Mouse (Mus musculus) kidney, embryonic 14.5 days (tissue): ENCODE data around the gene Thbd. TPM values are rescaled to one million over a fixed set of nuclear protein-coding genes. Genes with fewer than 3 reads are reported as not detected.

Source experiments
- ATAC-seq: fragments of 200-750 bp; cut with Nextera tagmentation; 2 replicates; pipeline ENCODE4 v1.8.0; 2017; ENCODE audit warnings: moderate number of reproducible peaks, mild to moderate bottlenecking, moderate TSS enrichment, moderate library complexity; ENCODE audit not compliant: low FRiP score, low TSS enrichment
- H3K27ac ChIP-seq: fragments of 300-500 bp; sonication (generic); 2 replicates; pipeline ENCODE4 v1.5.1; 2014; ENCODE audit warnings: low read depth, mild to moderate bottlenecking, low read length, moderate library complexity, mixed read lengths
- H3K27me3 ChIP-seq: fragments of 300-500 bp; sonication (generic); 2 replicates; pipeline ENCODE4 v1.6.1; 2014; ENCODE audit warnings: mild to moderate bottlenecking, low read length; ENCODE audit not compliant: control insufficient read depth, insufficient read depth
- H3K36me3 ChIP-seq: fragments of 300-500 bp; sonication (generic); 2 replicates; pipeline ENCODE4 v1.6.1; 2014; ENCODE audit warnings: low read length, mixed read lengths; ENCODE audit not compliant: control insufficient read depth, insufficient read depth
- H3K4me1 ChIP-seq: fragments of 300-500 bp; sonication (generic); 2 replicates; pipeline ENCODE4 v1.6.1; 2014; ENCODE audit warnings: low read length, mixed read lengths; ENCODE audit not compliant: control insufficient read depth, insufficient read depth
- H3K4me2 ChIP-seq: fragments of 300-500 bp; sonication (generic); replicated peaks from 2 replicates; pipeline ENCODE4 v1.6.1; 2014; ENCODE audit warnings: low read depth, mild to moderate bottlenecking, low read length
- H3K4me3 ChIP-seq: fragments of 300-500 bp; sonication (generic); 2 replicates; pipeline ENCODE4 v1.5.1; 2014; ENCODE audit warnings: mild to moderate bottlenecking, low read length
- H3K9ac ChIP-seq: fragments of 300-500 bp; sonication (generic); 2 replicates; pipeline ENCODE4 v1.6.1; 2014; ENCODE audit warnings: low read depth, mild to moderate bottlenecking, low read length, moderate library complexity
- H3K9me3 ChIP-seq: fragments of 300-500 bp; sonication (generic); 2 replicates; pipeline ENCODE4 v1.6.1; 2016; ENCODE audit warnings: low read length; ENCODE audit not compliant: control insufficient read depth
- WGBS: fragments of 180-500 bp; shearing (Covaris S2); extraction: QIAGEN DNeasy Blood & Tissue Kit; methylation state at CpG from one replicate; pipeline ENCODE4 v1.1.7; 2014; 5-methylcytosine and 5-hydroxymethylcytosine counted together
- polyA plus RNA-seq: library from polyadenylated mRNA; unstranded; fragments of >200 nt; fragmentation: Nextera tagmentation; extraction: Ambion mirVana; gene quantifications from 2 replicates; pipeline ENCODE4 v1.2.1, GENCODE M21; 2014

The Thbd gene
- polyA plus RNA-seq, 1 experiment from 2014 or later: 6.7 TPM

GRCm38 (mm10) chr2:148357145-148357544 lies 50.8 kb downstream of the Thbd start:
- Histone ChIP-seq H3K4me3 (no peak overlapping the region), H3K27ac (no peak overlapping the region), H3K4me1 (no peaks in the 10 kb centered on the region), H3K9ac (no peak overlapping the region), H3K27me3 (no peaks in the 10 kb centered on the region), H3K9me3 (no peaks in the 10 kb centered on the region), H3K4me2 (no peak overlapping the region), H3K36me3 (no peaks in the 10 kb centered on the region)
- no peak for ATAC-seq
- 89% methylated on average over 1 of the region's 1 CpGs for WGBS

Other genes with a start within 250 kb of the Thbd start
- gene Sstr4, start 12.8 kb downstream of the Thbd start, polyA plus RNA-seq: 0.36 and 0.45 TPM in 2 replicates
- 14.0 and 16.0 TPM in 2 replicates for gene Cd93, start 35.4 kb upstream of the Thbd start, polyA plus RNA-seq